Mouse (Mus musculus): ENCODE results near the gene Ikbip.

- no peak for TF ChIP-seq POLR2A (IDR thresholded peaks at IDR 0.05; ENCODE audit: insufficient read depth, low read depth, low read length)
- no peak for TF ChIP-seq EP300 (IDR thresholded peaks at IDR 0.05; ENCODE audit: insufficient read depth, low read depth, low read length)
Observed at GRCm38 (mm10) chr10:91060742-91061141, 22.0 kb upstream of the Ikbip start.

Measured in heart, adult 2 months (tissue).